Mouse (Mus musculus): ENCODE measurements around the gene Il10. TPM values are rescaled to one million over a fixed set of nuclear protein-coding genes. Genes with fewer than 3 reads are reported as not detected.

Il10 gene
- polyA plus RNA-seq, 1 experiment = not detected

DNA sequence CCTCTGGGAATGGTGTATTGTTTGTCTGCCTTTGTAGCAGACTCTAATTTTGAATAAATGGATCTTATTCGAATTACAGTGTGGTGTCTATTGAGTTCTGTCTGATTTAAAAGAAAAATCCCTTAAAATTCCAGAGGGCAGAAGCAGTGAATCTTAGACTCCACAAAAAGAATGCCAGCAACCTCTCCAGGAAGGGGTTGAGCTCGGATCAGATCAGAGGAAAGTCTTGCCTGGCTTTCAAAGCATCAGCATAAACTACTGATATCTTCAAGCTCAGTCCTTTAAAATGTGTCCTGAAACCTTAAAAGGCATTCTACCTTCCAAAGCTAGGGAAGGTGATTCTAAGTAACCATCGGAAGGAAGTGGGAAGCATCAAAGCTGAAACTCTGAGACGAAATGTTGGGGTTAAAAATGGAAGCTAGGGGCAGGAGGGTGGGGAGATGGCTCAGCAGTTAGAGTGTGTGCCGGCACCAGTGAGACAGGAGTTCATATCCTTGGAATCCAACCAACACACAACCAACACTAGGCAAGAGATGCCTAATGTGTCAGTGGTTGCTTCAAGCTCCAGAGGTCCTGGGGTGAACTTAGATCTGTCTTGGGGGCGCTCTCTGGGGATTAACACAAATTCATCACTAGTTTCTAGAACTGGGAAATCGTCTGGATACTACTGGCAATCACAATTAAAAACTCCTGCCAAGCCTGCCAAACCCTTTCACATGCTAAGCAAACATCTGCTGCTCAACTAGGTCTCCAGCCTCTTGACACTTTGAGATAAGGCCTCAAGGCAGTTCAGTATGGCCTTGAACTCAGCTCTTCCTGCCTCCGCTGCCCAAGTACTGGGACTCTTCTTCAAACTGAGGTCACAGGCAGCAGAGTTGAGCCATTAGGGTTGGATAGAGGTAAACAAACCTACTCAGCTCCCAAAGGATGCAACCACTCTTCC lies 5.5 kb downstream of the Il10 start:
- H3K36me3 ChIP-seq (ENCODE audit: control insufficient read depth, insufficient read depth, low read length) = no peaks in the 10 kb centered on the region
- H3K27ac ChIP-seq (ENCODE audit: control insufficient read depth, insufficient read depth, low read depth, low read length) = no peak overlapping the region
- H3K4me1 ChIP-seq (ENCODE audit: control insufficient read depth, insufficient read depth, low read length) = no peaks in the 10 kb centered on the region
- TF ChIP-seq CTCF (IDR thresholded peaks at IDR 0.05; ENCODE audit: control insufficient read depth, insufficient read depth, insufficient replicate concordance, low read depth, low read length) (no peak), POLR2A (IDR thresholded peaks at IDR 0.05; ENCODE audit: control insufficient read depth, low read depth, low read length) (no peak)
- no peak overlapping the region for H3K4me3 ChIP-seq (ENCODE audit: control insufficient read depth, low read depth, low read length)
- no peaks in the 10 kb centered on the region for H3K27me3 ChIP-seq (ENCODE audit: control insufficient read depth, insufficient read depth, low read length)

DNA sequence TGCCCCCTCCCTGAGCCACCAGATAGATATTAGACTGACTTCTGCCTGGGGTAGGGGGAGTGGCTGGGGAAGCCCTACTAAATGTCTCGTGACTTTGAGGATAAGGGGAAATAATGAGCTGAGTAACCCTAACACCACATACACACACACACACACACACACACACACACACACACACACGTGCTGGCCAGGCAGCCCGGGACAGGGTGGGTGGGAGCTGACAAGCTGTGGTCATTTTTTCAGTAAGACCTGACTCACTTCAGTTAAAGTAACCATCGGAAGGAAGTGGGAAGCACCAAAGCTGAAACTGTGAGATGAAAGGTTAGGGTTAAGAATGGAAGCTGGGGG lies 6.2 kb downstream of the Il10 start:
- TF ChIP-seq CTCF (IDR thresholded peaks at IDR 0.05; ENCODE audit: control insufficient read depth, insufficient read depth, insufficient replicate concordance, low read depth, low read length) (no peak), POLR2A (IDR thresholded peaks at IDR 0.05; ENCODE audit: control insufficient read depth, low read depth, low read length) (no peak)
- Histone ChIP-seq H3K27ac (ENCODE audit: control insufficient read depth, insufficient read depth, low read depth, low read length) (no peak overlapping the region), H3K4me1 (ENCODE audit: control insufficient read depth, insufficient read depth, low read length) (no peaks in the 10 kb centered on the region), H3K36me3 (ENCODE audit: control insufficient read depth, insufficient read depth, low read length) (no peaks in the 10 kb centered on the region), H3K4me3 (ENCODE audit: control insufficient read depth, low read depth, low read length) (no peak overlapping the region), H3K27me3 (ENCODE audit: control insufficient read depth, insufficient read depth, low read length) (no peaks in the 10 kb centered on the region)

DNA sequence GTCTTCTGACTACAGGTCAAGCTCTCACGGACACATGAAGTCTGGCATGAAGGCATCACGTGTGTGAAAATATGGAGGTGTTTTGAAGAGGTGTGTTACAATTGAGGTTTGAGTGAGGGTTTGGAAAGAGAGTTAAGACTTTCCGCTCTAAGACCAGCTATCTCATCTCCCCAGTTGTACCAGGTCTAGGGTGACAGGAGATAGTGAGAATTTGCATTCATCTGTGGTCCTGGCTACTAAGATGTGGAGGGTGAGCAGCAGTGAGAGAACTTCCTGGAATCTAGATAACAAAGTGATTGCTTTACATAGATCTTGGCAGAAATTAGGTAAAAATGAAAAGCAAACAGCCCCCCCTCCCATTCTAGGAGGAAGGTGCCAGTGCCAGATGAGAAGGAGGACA lies 9.6 kb downstream of the Il10 start:
- H3K27me3 ChIP-seq (ENCODE audit: control insufficient read depth, insufficient read depth, low read length) = no peaks in the 10 kb centered on the region
- TF ChIP-seq POLR2A (IDR thresholded peaks at IDR 0.05; ENCODE audit: control insufficient read depth, low read depth, low read length) (no peak), CTCF (IDR thresholded peaks at IDR 0.05; ENCODE audit: control insufficient read depth, insufficient read depth, insufficient replicate concordance, low read depth, low read length) (no peak)

DNA sequence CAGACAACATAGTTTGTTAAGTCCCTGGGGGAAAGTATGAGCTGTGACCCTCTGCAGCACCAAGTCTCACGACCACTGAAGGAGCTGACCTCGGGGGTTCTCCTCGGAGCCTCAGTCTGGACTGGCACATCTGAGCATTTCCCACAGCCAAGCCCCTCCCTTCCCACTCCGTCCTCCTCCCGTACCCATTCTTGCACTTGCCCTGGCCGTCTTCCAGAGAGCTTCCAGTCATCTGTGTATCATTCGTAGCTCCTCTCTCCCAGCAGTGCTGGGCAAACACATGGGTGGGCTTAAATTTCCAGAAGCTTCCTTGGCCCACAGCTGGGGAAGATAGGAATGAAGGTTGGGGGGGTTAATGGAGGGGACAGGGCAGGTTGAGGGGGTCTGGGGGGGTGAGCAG lies 10.6 kb downstream of the Il10 start:
- Histone ChIP-seq H3K27me3 (ENCODE audit: control insufficient read depth, insufficient read depth, low read length) (no peaks in the 10 kb centered on the region), H3K4me1 (ENCODE audit: control insufficient read depth, insufficient read depth, low read length) (no peaks in the 10 kb centered on the region), H3K4me3 (ENCODE audit: control insufficient read depth, low read depth, low read length) (no peak overlapping the region), H3K36me3 (ENCODE audit: control insufficient read depth, insufficient read depth, low read length) (no peaks in the 10 kb centered on the region), H3K27ac (ENCODE audit: control insufficient read depth, insufficient read depth, low read depth, low read length) (no peak overlapping the region)
- no peak for TF ChIP-seq CTCF (IDR thresholded peaks at IDR 0.05; ENCODE audit: control insufficient read depth, insufficient read depth, insufficient replicate concordance, low read depth, low read length)
- TF ChIP-seq POLR2A (IDR thresholded peaks at IDR 0.05; ENCODE audit: control insufficient read depth, low read depth, low read length) = no peak

More for the DNA sequence above, 9.6 kb downstream of the Il10 start:
- Histone ChIP-seq H3K4me3 (ENCODE audit: control insufficient read depth, low read depth, low read length) (no peak overlapping the region), H3K27ac (ENCODE audit: control insufficient read depth, insufficient read depth, low read depth, low read length) (no peak overlapping the region), H3K4me1 (ENCODE audit: control insufficient read depth, insufficient read depth, low read length) (no peaks in the 10 kb centered on the region), H3K36me3 (ENCODE audit: control insufficient read depth, insufficient read depth, low read length) (no peaks in the 10 kb centered on the region)

DNA sequence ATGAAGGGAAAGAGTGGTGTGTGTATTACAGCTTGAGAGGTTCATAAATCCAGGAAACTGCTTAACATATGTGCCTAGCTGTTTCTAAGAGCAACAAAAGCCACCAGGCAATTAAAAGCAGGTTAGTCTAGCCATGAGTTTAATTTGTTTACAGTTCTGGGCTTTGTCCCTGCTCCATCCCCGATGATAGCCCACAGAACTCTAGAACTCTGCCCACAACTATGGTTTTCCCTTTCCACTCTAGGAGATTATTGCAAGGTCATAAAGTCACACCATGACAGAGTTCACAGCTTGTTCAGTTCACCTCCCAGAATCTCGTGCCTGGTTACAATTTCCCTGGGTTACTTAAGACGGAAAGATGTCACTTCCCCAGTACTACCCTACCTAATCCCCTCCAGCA lies 11.6 kb downstream of the Il10 start:
- Histone ChIP-seq H3K27ac (ENCODE audit: control insufficient read depth, insufficient read depth, low read depth, low read length) (no peak overlapping the region), H3K4me1 (ENCODE audit: control insufficient read depth, insufficient read depth, low read length) (no peaks in the 10 kb centered on the region), H3K36me3 (ENCODE audit: control insufficient read depth, insufficient read depth, low read length) (no peaks in the 10 kb centered on the region), H3K27me3 (ENCODE audit: control insufficient read depth, insufficient read depth, low read length) (no peaks in the 10 kb centered on the region), H3K4me3 (ENCODE audit: control insufficient read depth, low read depth, low read length) (no peak overlapping the region)
- TF ChIP-seq CTCF (IDR thresholded peaks at IDR 0.05; ENCODE audit: control insufficient read depth, insufficient read depth, insufficient replicate concordance, low read depth, low read length) = no peak
- TF ChIP-seq POLR2A (IDR thresholded peaks at IDR 0.05; ENCODE audit: control insufficient read depth, low read depth, low read length) = no peak

DNA sequence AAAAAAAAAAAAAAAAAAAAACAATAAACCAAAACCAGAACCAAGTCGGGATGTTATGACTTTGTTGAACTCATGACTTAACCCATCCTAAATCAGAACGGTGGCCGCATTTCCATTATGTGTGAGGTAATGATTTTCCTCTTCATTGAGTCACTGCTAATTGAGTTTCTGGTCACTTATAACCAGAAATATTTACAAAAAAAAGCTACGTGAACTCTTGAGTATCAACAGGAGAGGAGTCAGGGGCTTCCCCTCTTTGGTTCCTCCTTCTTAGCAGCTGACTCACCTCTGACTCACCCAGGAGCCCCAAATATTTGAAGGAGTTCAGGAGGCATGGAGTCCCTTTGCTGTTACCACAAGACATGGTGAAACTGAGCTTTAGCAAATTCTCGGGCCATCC lies 18.4 kb downstream of the Il10 start:
- no peaks in the 10 kb centered on the region for H3K27me3 ChIP-seq (ENCODE audit: control insufficient read depth, insufficient read depth, low read length)
- no peaks in the 10 kb centered on the region for H3K36me3 ChIP-seq (ENCODE audit: control insufficient read depth, insufficient read depth, low read length)
- H3K4me3 ChIP-seq (ENCODE audit: control insufficient read depth, low read depth, low read length) = no peak overlapping the region
- no peak overlapping the region for H3K27ac ChIP-seq (ENCODE audit: control insufficient read depth, insufficient read depth, low read depth, low read length)
- no peaks in the 10 kb centered on the region for H3K4me1 ChIP-seq (ENCODE audit: control insufficient read depth, insufficient read depth, low read length)
- TF ChIP-seq POLR2A (IDR thresholded peaks at IDR 0.05; ENCODE audit: control insufficient read depth, low read depth, low read length) (no peak), CTCF (IDR thresholded peaks at IDR 0.05; ENCODE audit: control insufficient read depth, insufficient read depth, insufficient replicate concordance, low read depth, low read length) (no peak)

DNA sequence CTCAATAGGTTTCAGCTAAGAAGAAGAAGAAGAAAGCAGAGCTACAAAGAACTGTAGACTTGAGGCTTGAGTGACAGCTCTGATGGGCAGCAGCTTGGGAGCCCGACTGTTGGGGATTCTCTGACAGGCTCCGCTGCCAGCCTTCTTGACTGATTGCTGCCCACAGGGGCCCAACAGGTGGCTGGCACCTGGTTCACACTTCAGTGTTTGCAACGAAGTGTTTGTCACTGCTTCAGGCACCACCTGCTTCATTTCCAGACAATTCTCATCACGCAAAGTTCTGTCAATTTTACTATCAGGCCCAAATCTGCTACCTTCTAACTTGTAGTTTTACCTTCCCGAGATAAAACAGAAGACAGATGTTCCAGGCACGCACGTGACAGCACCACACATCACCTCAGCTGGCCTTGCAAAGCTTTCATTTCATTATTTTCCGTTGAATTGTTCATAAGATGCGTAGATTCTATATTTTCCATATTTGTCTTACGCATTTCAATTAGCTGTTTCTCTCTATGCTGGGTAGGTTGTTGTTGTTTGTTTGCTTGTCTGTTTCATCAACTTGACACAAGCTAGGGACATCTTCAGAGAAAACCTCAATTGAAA lies 18.9 kb downstream of the Il10 start:
- Histone ChIP-seq H3K4me3 (ENCODE audit: control insufficient read depth, low read depth, low read length) (no peak overlapping the region), H3K27ac (ENCODE audit: control insufficient read depth, insufficient read depth, low read depth, low read length) (no peak overlapping the region), H3K27me3 (ENCODE audit: control insufficient read depth, insufficient read depth, low read length) (no peaks in the 10 kb centered on the region), H3K36me3 (ENCODE audit: control insufficient read depth, insufficient read depth, low read length) (no peaks in the 10 kb centered on the region), H3K4me1 (ENCODE audit: control insufficient read depth, insufficient read depth, low read length) (no peaks in the 10 kb centered on the region)
- no peak for TF ChIP-seq CTCF (IDR thresholded peaks at IDR 0.05; ENCODE audit: control insufficient read depth, insufficient read depth, insufficient replicate concordance, low read depth, low read length)
- TF ChIP-seq POLR2A (IDR thresholded peaks at IDR 0.05; ENCODE audit: control insufficient read depth, low read depth, low read length) = no peak
